Mouse (Mus musculus) olfactory bulb, adult 2 months (tissue): ENCODE measurements at regions not wholly inside any gene's neighbourhood (a gene's known extent, or its start where the extent isn't known, plus 50 kb on each side); places are given as distances from the start of the nearest gene placed in this dataset.

ENCODE experiments used
- H3K27ac ChIP-seq: fragments of 200-500 bp; 2 replicates; pipeline ENCODE4 v1.5.1; 2012; ENCODE audit warnings: low read depth, low read length; ENCODE audit not compliant: insufficient read depth
- H3K4me1 ChIP-seq: fragments of 200-500 bp; 2 replicates; pipeline ENCODE4 v1.6.1; 2012; ENCODE audit warnings: low read length; ENCODE audit not compliant: control insufficient read depth, insufficient read depth
- H3K4me3 ChIP-seq: fragments of 200-500 bp; 2 replicates; pipeline ENCODE4 v1.5.1; 2012; ENCODE audit warnings: mild to moderate bottlenecking, low read depth, low read length, moderate library complexity; ENCODE audit not compliant: insufficient read depth
- CTCF ChIP-seq: fragments of 200-500 bp; IDR thresholded peaks from 2 replicates; pipeline ENCODE4 v1.5.1; 2012; ENCODE audit warnings: low read depth, mild to moderate bottlenecking, low read length, moderate library complexity; ENCODE audit not compliant: insufficient read depth
- POLR2A ChIP-seq: fragments of 200-500 bp; IDR thresholded peaks from 2 replicates; pipeline ENCODE4 v1.6.1; 2012; ENCODE audit warnings: mild to moderate bottlenecking, low read depth, low read length, moderate library complexity; ENCODE audit not compliant: insufficient read depth
- WGBS: fragments of 180-500 bp; shearing (Covaris S2); methylation state at CpG from one replicate; pipeline ENCODE4 v1.1.7; 2018; 5-methylcytosine and 5-hydroxymethylcytosine counted together

DNA sequence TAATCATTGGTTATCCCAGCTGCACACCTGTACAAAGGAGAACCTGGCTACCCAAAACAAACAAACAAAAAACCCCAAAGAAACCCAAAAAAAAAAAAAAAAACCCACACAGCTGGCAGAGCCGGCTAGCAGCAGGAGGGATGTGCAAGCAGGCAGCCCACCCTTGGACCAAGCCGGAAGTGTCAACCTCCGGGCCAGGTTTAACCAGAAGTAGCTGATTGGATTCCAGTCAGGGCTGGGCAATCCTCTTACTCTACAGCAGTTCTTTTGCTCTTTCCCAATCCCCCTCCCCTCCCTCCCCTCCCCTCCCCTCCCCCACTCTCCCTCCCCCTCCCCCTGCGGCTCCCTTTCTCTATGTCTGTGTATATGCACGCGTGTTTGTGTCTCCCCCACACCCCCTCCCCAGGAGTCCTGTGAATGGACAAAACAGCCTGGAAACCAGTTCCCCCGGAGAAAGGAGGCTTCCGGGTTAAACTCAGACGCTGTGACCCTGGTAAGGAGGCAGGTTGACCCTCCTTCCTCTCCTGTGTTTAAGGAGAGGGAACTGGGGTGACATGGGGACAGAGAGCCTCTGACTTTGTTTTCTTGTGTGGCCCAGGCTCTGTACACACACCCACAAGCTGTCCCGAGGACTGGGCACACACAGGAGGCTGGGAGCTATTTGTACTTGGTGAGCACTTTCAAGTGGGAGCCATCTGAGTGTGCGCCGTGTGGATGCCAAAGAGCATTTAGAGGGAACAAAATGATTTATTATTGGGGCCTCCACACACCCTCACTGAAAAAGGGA lies 93.9 kb upstream of the Jarid2 start:
- WGBS = 48% methylated on average over 11 of the region's 12 CpGs
- no peak overlapping the region for H3K4me3 ChIP-seq
- H3K27ac ChIP-seq = no peak overlapping the region
- TF ChIP-seq POLR2A (no peak), CTCF (no peak)
- 0 out of 2 replicates have a peak, but pooled peaks cover 3% of the 10 kb centered on the region for H3K4me1 ChIP-seq

DNA sequence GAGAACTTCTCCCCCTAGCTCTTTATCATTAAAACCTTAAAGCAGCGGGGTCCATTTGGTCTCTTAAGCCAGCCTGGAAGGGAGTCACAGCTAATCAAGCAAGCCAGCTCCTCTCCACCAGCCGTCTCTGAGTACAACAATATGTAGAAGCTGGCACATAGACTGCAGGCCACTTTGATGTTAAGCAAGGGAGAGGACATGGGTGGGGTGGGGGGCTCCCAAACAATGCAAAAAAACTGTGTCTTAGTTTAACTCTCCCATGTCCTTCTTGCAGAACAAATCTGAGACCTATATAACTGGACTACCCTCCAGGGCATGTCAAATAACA lies 93.3 kb upstream of the Jarid2 start:
- H3K4me3 ChIP-seq = no peak overlapping the region
- no peak overlapping the region for H3K27ac ChIP-seq
- TF ChIP-seq CTCF = no peak
- no peak for TF ChIP-seq POLR2A
- 77% methylated on average over 2 of the region's 2 CpGs for WGBS
- 0 out of 2 replicates have a peak, but pooled peaks cover 3% of the 10 kb centered on the region for H3K4me1 ChIP-seq

DNA sequence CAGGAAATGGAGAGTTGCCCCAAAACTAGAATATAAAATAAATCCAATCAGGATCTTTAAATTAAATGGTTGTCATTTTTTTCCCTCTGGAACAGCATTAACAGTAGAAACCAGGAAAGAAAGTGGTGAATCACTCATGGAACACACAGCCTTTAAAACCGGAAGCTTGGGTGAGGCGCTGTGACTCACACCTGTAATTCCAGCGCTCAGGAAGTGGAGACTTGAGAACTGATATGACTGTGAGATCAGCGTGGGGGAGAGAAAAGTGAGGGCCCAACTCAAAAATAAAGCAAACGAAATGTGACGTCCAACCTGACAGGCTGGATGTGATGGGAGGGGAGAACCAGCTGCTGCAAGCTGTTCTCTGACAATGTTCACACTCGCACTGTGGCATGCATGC lies 86.9 kb upstream of the Jarid2 start:
- no peak overlapping the region for H3K4me3 ChIP-seq
- no peaks in the 10 kb centered on the region for H3K4me1 ChIP-seq
- 92% methylated on average over 7 of the region's 7 CpGs for WGBS
- TF ChIP-seq POLR2A (no peak), CTCF (no peak)
- H3K27ac ChIP-seq = no peak overlapping the region

DNA sequence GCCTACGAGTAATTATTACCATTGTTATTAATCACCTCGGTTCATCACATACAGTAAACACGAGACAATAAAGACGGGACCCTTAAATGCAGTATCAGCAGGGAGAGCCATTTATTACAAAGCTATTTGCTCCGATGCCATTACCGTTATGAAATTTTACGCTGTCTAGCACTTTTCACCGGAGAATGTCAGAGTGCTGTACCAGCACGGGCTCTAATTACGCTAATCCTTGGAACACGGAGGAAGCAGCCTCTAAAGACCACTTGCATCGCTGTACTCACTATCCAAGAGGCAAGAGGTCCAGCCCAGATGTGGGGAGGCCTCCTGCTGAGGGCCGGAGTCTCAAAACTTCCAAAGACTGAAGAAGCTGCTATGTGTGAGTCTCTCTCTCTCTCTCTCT lies 79.2 kb upstream of the Jarid2 start:
- Histone ChIP-seq H3K4me3 (no peak overlapping the region), H3K4me1 (0 out of 2 replicates have a peak, but pooled peaks cover 2% of the 10 kb centered on the region), H3K27ac (no peak overlapping the region)
- WGBS = 33% methylated on average over 13 of the region's 13 CpGs
- TF ChIP-seq CTCF = no peak
- TF ChIP-seq POLR2A = no peak

DNA sequence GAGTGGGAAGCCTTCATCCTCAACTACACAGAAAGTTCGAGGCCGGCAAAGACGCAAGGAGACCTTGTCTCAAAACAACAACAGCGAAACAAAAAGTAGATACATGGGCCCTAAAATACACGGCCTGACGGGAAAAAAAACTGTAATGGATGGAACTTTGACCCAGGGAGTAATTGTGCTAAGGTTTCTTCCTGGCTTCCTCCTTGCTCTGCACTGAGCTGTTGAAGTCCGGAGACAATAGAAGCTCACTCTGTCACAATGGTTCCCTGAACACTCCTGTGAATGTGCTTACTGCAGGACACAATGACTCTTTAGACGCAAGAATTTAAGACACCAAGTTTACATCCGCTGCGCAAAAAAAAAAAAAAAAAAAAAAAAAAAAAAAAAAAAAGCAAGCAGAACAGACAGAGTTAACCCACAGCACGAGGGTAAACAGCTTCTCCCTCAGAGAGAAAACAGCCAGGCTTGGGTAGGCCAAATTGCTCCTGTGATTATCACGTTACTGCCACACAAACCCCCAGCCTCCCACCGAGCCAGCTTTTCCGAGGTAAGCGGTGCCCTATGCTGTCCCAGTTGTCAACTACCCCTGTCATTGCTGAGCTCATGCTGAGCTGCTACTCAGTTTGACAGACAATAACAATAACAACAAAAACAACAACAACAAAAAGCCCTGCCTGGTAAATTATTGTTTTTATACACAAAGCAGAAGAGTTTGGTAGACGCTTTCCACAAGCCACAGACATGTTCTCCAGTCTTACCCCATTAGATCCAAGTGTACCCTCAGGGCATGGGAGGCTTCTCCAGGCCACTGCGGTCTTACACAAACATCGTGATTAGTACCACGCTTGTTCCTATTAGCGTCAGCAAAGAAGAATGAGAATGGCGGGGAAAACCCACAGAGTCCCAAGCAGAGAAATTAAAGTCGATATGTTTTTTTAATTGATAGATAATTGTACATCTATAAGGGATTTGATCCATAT lies 77.7 kb upstream of the Jarid2 start:
- H3K4me1 ChIP-seq = 0 out of 2 replicates have a peak, but pooled peaks cover 2% of the 10 kb centered on the region
- H3K27ac ChIP-seq = no peak overlapping the region
- 65% methylated on average over 22 of the region's 22 CpGs for WGBS
- no peak overlapping the region for H3K4me3 ChIP-seq
- no peak for TF ChIP-seq CTCF
- TF ChIP-seq POLR2A = no peak

DNA sequence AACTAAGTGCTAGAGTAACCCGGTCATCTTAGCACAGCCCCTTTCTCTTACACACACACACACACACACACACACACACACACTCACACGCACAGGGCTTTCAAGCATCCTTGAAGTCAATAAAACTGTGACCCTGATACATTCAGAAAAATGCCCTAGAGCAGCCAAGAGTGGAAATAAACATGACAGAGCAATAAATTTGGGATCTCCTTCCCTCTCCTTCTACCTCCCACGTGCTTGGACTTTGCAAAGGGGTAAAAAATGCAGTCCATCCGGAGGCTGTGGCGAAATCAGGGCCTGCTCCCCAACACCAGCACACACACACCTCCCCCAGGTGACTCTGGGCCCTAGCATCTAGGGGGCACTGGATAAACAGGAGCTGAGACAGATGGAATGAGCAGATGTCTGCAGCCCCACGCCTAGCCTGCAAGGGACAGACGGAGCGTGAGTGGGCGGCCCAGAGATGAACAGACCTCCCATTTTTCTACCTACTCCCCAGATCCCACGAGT lies 71.3 kb upstream of the Jarid2 start:
- H3K27ac ChIP-seq = no peak overlapping the region
- 81% methylated on average over 10 of the region's 10 CpGs for WGBS
- TF ChIP-seq POLR2A = no peak
- no peak for TF ChIP-seq CTCF

DNA sequence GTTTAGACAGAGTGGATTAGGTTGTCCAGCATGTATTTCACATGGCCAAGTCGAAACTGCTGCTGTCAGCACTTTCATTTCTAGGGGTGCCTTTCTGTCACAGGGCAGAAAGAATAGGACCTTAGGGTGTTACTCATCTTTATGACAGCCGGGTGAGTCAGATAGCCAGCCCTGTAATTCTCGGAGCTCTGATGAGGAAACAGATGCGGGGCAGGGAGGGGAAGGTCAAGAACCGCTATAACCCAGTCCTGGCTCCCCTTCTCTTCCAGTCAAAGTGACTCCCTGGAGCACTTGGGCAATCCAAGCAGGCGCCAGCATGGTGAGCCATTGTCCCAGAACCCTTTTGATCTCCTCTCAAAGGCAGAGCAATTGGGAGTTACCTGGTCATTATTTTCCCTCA lies 69.4 kb upstream of the Jarid2 start:
- 71% methylated on average over 6 of the region's 6 CpGs for WGBS

More for the DNA sequence above, 71.3 kb upstream of the Jarid2 start:
- Histone ChIP-seq H3K4me1 (no peaks in the 10 kb centered on the region), H3K4me3 (no peak overlapping the region)

DNA sequence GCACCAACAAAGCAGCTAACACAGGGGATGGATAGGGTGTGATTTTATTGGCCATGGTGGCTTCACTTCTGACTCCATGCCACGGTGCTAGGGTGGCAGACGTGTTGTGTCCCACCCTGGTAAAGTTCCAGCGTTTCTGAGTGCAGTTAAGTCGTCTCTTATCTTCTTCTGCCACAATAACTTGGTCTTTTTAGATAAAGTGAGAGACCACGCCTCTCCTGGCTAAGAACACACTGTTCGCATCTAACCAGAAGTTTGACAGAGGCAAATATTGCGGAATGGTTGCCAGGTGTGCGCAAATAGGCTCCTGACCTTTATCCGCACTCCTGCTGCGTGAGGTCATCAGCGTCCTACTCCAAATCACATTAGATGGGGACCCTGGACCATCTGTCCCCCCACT lies 66.2 kb upstream of the Jarid2 start:
- WGBS = 92% methylated on average over 11 of the region's 11 CpGs
- Histone ChIP-seq H3K4me1 (no peaks in the 10 kb centered on the region), H3K4me3 (no peak overlapping the region), H3K27ac (no peak overlapping the region)
- TF ChIP-seq POLR2A (no peak), CTCF (no peak)

More for the DNA sequence above, 69.4 kb upstream of the Jarid2 start:
- Histone ChIP-seq H3K4me1 (no peaks in the 10 kb centered on the region), H3K4me3 (no peak overlapping the region), H3K27ac (no peak overlapping the region)
- TF ChIP-seq CTCF (no peak), POLR2A (no peak)

DNA sequence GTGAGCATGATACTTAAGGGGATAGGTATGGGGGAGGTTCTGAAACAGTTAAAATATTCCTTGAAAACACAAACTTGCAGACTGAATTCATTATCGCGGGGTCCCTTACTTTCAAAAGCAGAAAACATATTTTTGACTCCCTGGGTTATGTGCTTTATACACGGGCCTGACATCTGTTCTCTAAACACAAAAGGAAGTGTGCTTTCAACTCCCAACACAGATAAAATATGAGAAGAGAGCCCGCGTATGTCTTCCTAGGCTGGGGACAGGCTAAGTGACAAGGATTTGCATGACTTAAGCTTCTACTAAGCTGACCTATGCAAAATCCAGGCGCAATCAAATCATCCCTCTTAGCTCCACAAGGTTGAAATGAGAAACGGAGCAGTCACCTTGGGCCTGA lies 65.5 kb upstream of the Jarid2 start:
- no peak overlapping the region for H3K27ac ChIP-seq
- 86% methylated on average over 7 of the region's 7 CpGs for WGBS
- no peak overlapping the region for H3K4me3 ChIP-seq
- no peaks in the 10 kb centered on the region for H3K4me1 ChIP-seq
- TF ChIP-seq CTCF (no peak), POLR2A (no peak)
